Mouse (Mus musculus) liver, adult 2 months (tissue): ENCODE measurements around the gene Slc39a1. TPM values are rescaled to one million over a fixed set of nuclear protein-coding genes. Genes with fewer than 3 reads are reported as not detected.

Experiments
- DNase-seq: peaks from one replicate; pipeline ENCODE4 v3.0.0-alpha.2; 2011; ENCODE audit warnings: low read depth, low spot score; ENCODE audit errors: extremely low read depth
- H3K27ac ChIP-seq: fragments of 200-500 bp; replicated peaks from 2 replicates; pipeline ENCODE4 v1.5.1; 2012; ENCODE audit warnings: low read depth, mild to moderate bottlenecking, control low read depth, inconsistent platforms, low read length; ENCODE audit not compliant: insufficient read depth
- H3K27me3 ChIP-seq: fragments of 200-500 bp; 2 replicates; pipeline ENCODE4 v1.6.1; 2012; ENCODE audit warnings: mild to moderate bottlenecking, moderate library complexity, low read length, inconsistent platforms; ENCODE audit not compliant: control insufficient read depth, insufficient read depth
- H3K36me3 ChIP-seq: fragments of 200-500 bp; 2 replicates; pipeline ENCODE4 v1.6.1; 2012; ENCODE audit warnings: low read length, inconsistent platforms; ENCODE audit not compliant: control insufficient read depth, insufficient read depth
- H3K4me1 ChIP-seq: fragments of 200-500 bp; 2 replicates; pipeline ENCODE4 v1.6.1; 2011; ENCODE audit warnings: low read length; ENCODE audit not compliant: control insufficient read depth, insufficient read depth
- H3K4me3 ChIP-seq: fragments of 200-500 bp; 2 replicates; pipeline ENCODE4 v1.5.1; 2011; ENCODE audit warnings: low read depth, mild to moderate bottlenecking, control low read depth, low read length, moderate library complexity; ENCODE audit not compliant: insufficient read depth
- H3K79me2 ChIP-seq: fragments of 200-500 bp; 2 replicates; pipeline ENCODE4 v1.6.1; 2012; ENCODE audit warnings: inconsistent platforms, mild to moderate bottlenecking, low read length, moderate library complexity; ENCODE audit not compliant: control insufficient read depth, insufficient read depth
- H3K9ac ChIP-seq: fragments of 200-500 bp; 2 replicates; pipeline ENCODE4 v1.6.1; 2012; ENCODE audit warnings: low read depth, mild to moderate bottlenecking, control low read depth, inconsistent platforms, low read length
- CTCF ChIP-seq: fragments of 200-500 bp; IDR thresholded peaks from 2 replicates; pipeline ENCODE4 v1.5.1; 2011; ENCODE audit warnings: low read depth, low read length, control low read depth
- POLR2A ChIP-seq: fragments of 200-500 bp; IDR thresholded peaks from 2 replicates; pipeline ENCODE4 v1.6.1; 2011; ENCODE audit warnings: low read length, control low read depth; ENCODE audit not compliant: insufficient read depth; ENCODE audit errors: extremely low read depth
- WGBS: fragments of 180-500 bp; shearing (Covaris S2); methylation state at CpG from one replicate; pipeline ENCODE4 v1.1.7; 2018; 5-methylcytosine and 5-hydroxymethylcytosine counted together
- polyA plus RNA-seq: library from polyadenylated mRNA; depleted of rRNA; stranded (reverse); fragments of >200 nt; gene quantifications from 2 replicates; pipeline ENCODE4 v1.2.3, GENCODE M21; 2012
- total RNA-seq: library from RNA; depleted of rRNA; stranded (reverse); fragments of >200 nt; gene quantifications from 2 replicates; pipeline ENCODE4 v1.2.3, GENCODE M21; 2014

The Slc39a1 gene
- total and polyA plus RNA-seq, 2 experiments = 59.3 to 68.0 TPM

GRCm38 (mm10) chr3:90258521-90258920 is 10.5 kb downstream of the Slc39a1 start:
- H3K9ac ChIP-seq = no peak overlapping the region
- WGBS = 36% methylated on average over 4 of the region's 4 CpGs
- H3K27ac ChIP-seq = peak overlapping the region; percentile 84
- H3K36me3 ChIP-seq = peaks cover 27% of the 10 kb centered on the region
- DNase-seq = peak; percentile 91
- H3K79me2 ChIP-seq = peaks cover 33% of the 10 kb centered on the region; the same call in 1 of the 2 replicates
- no peak overlapping the region for H3K4me3 ChIP-seq
- TF ChIP-seq CTCF (no peak), POLR2A (no peak)
- H3K4me1 ChIP-seq = peaks cover 23% of the 10 kb centered on the region
- no peaks in the 10 kb centered on the region for H3K27me3 ChIP-seq

- WGBS = 92% methylated on average over 5 of the region's 5 CpGs
Observed at GRCm38 (mm10) chr3:90263121-90263771, 15.3 kb downstream of the Slc39a1 start.

GRCm38 (mm10) chr3:90264687-90265033 is 16.7 kb downstream of the Slc39a1 start:
- no peaks in the 10 kb centered on the region for H3K79me2 ChIP-seq
- DNase-seq = no peak
- H3K4me3 ChIP-seq = peak overlapping the region; percentile 74
- peaks cover 21% of the 10 kb centered on the region for H3K36me3 ChIP-seq
- peaks cover 4% of the 10 kb centered on the region for H3K4me1 ChIP-seq
- TF ChIP-seq CTCF (no peak), POLR2A (no peak)
- H3K27ac ChIP-seq = peak overlapping the region; percentile 79
- 27% methylated on average over 10 of the region's 10 CpGs for WGBS
- H3K27me3 ChIP-seq = no peaks in the 10 kb centered on the region
- peak overlapping the region; percentile 83 for H3K9ac ChIP-seq

More at GRCm38 (mm10) chr3:90263121-90263771, 15.3 kb downstream of the Slc39a1 start:
- DNase-seq = no peak
- H3K36me3 ChIP-seq = peaks cover 27% of the 10 kb centered on the region
- no peak overlapping the region for H3K9ac ChIP-seq
- H3K27ac ChIP-seq = no peak overlapping the region
- H3K79me2 ChIP-seq = peaks cover 5% of the 10 kb centered on the region; the same call in 1 of the 2 replicates
- H3K27me3 ChIP-seq = no peaks in the 10 kb centered on the region
- H3K4me3 ChIP-seq = no peak overlapping the region
- peaks cover 11% of the 10 kb centered on the region for H3K4me1 ChIP-seq
- TF ChIP-seq POLR2A = no peak
- TF ChIP-seq CTCF = no peak

GRCm38 (mm10) chr3:90265034-90265931 is 17.3 kb downstream of the Slc39a1 start, which contains the start of gene Dennd4b:
Gene Dennd4b, plus strand, starts transcription at chr3:90265185.
- H3K36me3 ChIP-seq = peaks cover 14% of the 10 kb centered on the region
- DNase-seq = peak; percentile 84
- TF ChIP-seq CTCF = peak; percentile 91
- TF ChIP-seq POLR2A = peak; percentile 66

GRCm38 (mm10) chr3:90265932-90266741 is 18.2 kb downstream of the Slc39a1 start:
- Histone ChIP-seq H3K27me3 (no peaks in the 10 kb centered on the region), H3K9ac (peak overlapping the region; percentile 83), H3K36me3 (peaks cover 6% of the 10 kb centered on the region; the same call in 1 of the 2 replicates), H3K27ac (peak overlapping the region; percentile 81), H3K79me2 (no peaks in the 10 kb centered on the region), H3K4me1 (peaks cover 4% of the 10 kb centered on the region), H3K4me3 (peak overlapping the region; percentile 74)
- WGBS = 27% methylated on average over 16 of the region's 16 CpGs
- DNase-seq = peak; percentile 29
- TF ChIP-seq CTCF (no peak), POLR2A (no peak)

More at GRCm38 (mm10) chr3:90265034-90265931, 17.3 kb downstream of the Slc39a1 start, which contains the start of gene Dennd4b:
- no peaks in the 10 kb centered on the region for H3K27me3 ChIP-seq
- peak within 1 kb of the TSS; percentile 83 for H3K9ac ChIP-seq
- peak within 1 kb of the TSS; percentile 74 for H3K4me3 ChIP-seq
- WGBS = under 1% methylated on average over 73 of the region's 87 CpGs
- H3K4me1 ChIP-seq = peaks cover 4% of the 10 kb centered on the region
- peak within 1 kb of the TSS; percentile 95 for H3K27ac ChIP-seq
- H3K79me2 ChIP-seq = no peaks in the 10 kb centered on the region
